Mouse (Mus musculus) kidney, postnatal 0 days (tissue): ENCODE results near the gene Gpr180. TPM values are rescaled to one million over a fixed set of nuclear protein-coding genes. Genes with fewer than 3 reads are reported as not detected.
A peak's percentile ranks its signal among the peaks of the same experiment; 100 is the strongest.

Source experiments
- ATAC-seq: fragments of 200-750 bp; cut with Nextera tagmentation; replicated peaks from 2 replicates; pipeline ENCODE4 v1.8.0; 2017; ENCODE audit warnings: low read depth, moderate number of reproducible peaks, moderate TSS enrichment, moderate library complexity; ENCODE audit not compliant: low FRiP score
- DNase-seq: peaks from one replicate; pipeline ENCODE4 v3.0.0-alpha.2; 2016; ENCODE audit warnings: low spot score
- H3K27ac ChIP-seq: fragments of 300-500 bp; sonication (generic); 2 replicates; pipeline ENCODE4 v1.5.1; 2014; ENCODE audit warnings: mild to moderate bottlenecking
- H3K27me3 ChIP-seq: fragments of 300-500 bp; sonication (generic); 2 replicates; pipeline ENCODE4 v1.6.1; 2014; ENCODE audit warnings: low read length, mixed read lengths; ENCODE audit not compliant: insufficient read depth
- H3K36me3 ChIP-seq: fragments of 300-500 bp; sonication (generic); 2 replicates; pipeline ENCODE4 v1.6.1; 2014; ENCODE audit warnings: low read length, mixed read lengths; ENCODE audit not compliant: insufficient read depth
- H3K4me1 ChIP-seq: fragments of 300-500 bp; sonication (generic); replicated peaks from 2 replicates; pipeline ENCODE4 v1.6.1; 2014; ENCODE audit warnings: antibody characterized with exemption, low read length, mixed read lengths; ENCODE audit not compliant: insufficient read depth
- H3K4me2 ChIP-seq: fragments of 300-500 bp; sonication (generic); 2 replicates; pipeline ENCODE4 v1.6.1; 2014; ENCODE audit warnings: mild to moderate bottlenecking, low read length, moderate library complexity, mixed read lengths
- H3K4me3 ChIP-seq: fragments of 300-500 bp; sonication (generic); replicated peaks from 2 replicates; pipeline ENCODE4 v1.5.1; 2014; ENCODE audit warnings: low read depth, low read length
- H3K9ac ChIP-seq: fragments of 300-500 bp; sonication (generic); 2 replicates; pipeline ENCODE4 v1.6.1; 2014; ENCODE audit warnings: low read depth, low read length
- H3K9me3 ChIP-seq: fragments of 300-500 bp; sonication (generic); replicated peaks from 2 replicates; pipeline ENCODE4 v1.6.1; 2016; ENCODE audit warnings: low read length, inconsistent platforms, mixed read lengths
- CTCF ChIP-seq: IDR thresholded peaks from 2 replicates; pipeline ENCODE4 v1.5.1; 2016; ENCODE audit warnings: antibody characterized with exemption, low read depth, mild to moderate bottlenecking, moderate library complexity
- WGBS: fragments of 180-500 bp; shearing (Covaris S2); extraction: QIAGEN DNeasy Blood & Tissue Kit; methylation state at CpG from one replicate; pipeline ENCODE4 v1.1.7; 2014; 5-methylcytosine and 5-hydroxymethylcytosine counted together
- polyA plus RNA-seq: library from polyadenylated mRNA; unstranded; fragments of >200 nt; fragmentation: Nextera tagmentation; extraction: Ambion mirVana; gene quantifications from 2 replicates; pipeline ENCODE4 v1.2.1, GENCODE M21; 2015

The Gpr180 gene
- polyA plus RNA-seq, 1 experiment from 2014 or later, result 51.1 TPM

DNA sequence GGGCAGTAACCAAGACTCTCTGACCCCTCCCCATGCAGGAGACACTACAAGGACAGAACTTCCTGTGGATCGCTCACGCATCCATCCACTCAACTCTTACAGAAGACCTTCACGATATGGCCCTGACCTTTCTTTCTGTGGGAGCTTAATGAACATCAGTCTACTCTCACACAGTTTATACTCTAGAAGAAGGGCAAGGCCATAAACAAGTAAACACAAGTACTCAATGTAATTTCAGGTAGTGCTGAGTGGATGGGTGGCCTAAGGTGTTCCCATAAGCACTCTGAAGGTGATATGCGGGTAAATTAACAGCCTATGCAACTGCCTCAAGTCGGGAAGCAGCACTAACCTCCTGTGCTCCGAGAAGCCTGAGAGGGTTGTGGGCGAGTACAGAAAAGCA lies 5.5 kb upstream of the Gpr180 start:
- TF ChIP-seq CTCF, result no peak
- Histone ChIP-seq H3K36me3 (peaks cover 21% of the 10 kb centered on the region), H3K9ac (peak overlapping the region; percentile 84), H3K27me3 (no peaks in the 10 kb centered on the region), H3K27ac (no peak overlapping the region), H3K4me1 (peaks cover 5% of the 10 kb centered on the region; the same call in 1 of the 2 replicates), H3K4me3 (peak overlapping the region; percentile 77), H3K4me2 (peak overlapping the region; percentile 94), H3K9me3 (no peaks in the 10 kb centered on the region)
- 75% methylated on average over 7 of the region's 7 CpGs for WGBS
- ATAC-seq (no peak), DNase-seq (no peak)

DNA sequence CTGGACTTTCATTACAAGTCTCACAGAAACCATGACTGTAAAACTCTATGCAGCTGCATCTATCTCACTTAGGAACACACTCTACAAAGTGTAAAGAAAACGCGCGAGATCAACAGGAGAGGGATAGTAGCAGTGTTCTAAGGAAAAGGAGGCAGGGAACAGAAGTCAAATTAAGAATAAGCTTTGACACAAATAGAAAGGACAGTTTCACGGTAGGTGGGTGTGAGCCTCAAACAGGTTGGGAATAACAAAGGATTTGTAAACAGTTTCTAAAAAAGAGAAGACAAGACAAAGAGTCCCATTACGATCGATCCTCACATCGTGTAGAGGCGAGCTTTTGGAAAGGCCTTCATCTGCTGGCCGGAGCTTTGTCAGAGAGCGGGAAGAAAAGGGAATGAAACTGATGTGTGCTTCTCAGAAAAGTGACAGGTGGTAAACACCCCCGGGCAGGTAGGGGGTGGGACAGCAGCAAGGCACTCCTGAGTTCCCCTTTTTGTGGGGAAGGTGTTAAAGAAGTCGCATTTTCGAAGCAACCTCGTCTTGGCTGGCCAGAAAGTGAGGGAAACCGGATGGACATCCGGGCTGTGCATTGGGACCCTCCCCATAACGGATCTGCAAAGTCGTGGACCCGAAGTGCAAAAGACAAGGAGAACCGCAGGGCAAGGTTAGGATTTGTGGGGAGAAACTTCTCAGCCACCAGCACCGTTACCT lies 4.9 kb upstream of the Gpr180 start:
- Histone ChIP-seq H3K9ac (peak overlapping the region; percentile 84), H3K36me3 (peaks cover 20% of the 10 kb centered on the region), H3K27me3 (no peaks in the 10 kb centered on the region), H3K4me2 (peak overlapping the region; percentile 94), H3K9me3 (no peaks in the 10 kb centered on the region), H3K4me3 (peak overlapping the region; percentile 77), H3K4me1 (peaks cover 5% of the 10 kb centered on the region; the same call in 1 of the 2 replicates), H3K27ac (peak overlapping the region; percentile 47)
- TF ChIP-seq CTCF, result no peak
- peak; percentile 12 for DNase-seq
- 10% methylated on average over 21 of the region's 21 CpGs for WGBS
- ATAC-seq, result peak; percentile 12; the same call in 1 of the 2 replicates

- Histone ChIP-seq H3K4me1 (peaks cover 5% of the 10 kb centered on the region; the same call in 1 of the 2 replicates), H3K4me3 (peak within 1 kb of the TSS; percentile 77), H3K9ac (peak within 1 kb of the TSS; percentile 84), H3K27me3 (no peaks in the 10 kb centered on the region), H3K9me3 (no peaks in the 10 kb centered on the region), H3K4me2 (peak within 1 kb of the TSS; percentile 94), H3K36me3 (peaks cover 15% of the 10 kb centered on the region), H3K27ac (peak within 1 kb of the TSS; percentile 47)
- TF ChIP-seq CTCF, result no peak
- ATAC-seq (peak; percentile 83), DNase-seq (peak; percentile 99)
- WGBS, result under 1% methylated on average over 28 of the region's 28 CpGs
These were observed 4.3 kb upstream of the Gpr180 start, which contains the start of gene Tgds for GRCm38 (mm10) chr14:118132642-118132977. TSS of gene Tgds (minus strand) at chr14:118132755.

GRCm38 (mm10) chr14:118137487-118137886 lies 529 bp downstream of the Gpr180 start:
- Histone ChIP-seq H3K9me3 (no peaks in the 10 kb centered on the region), H3K36me3 (peaks cover 19% of the 10 kb centered on the region; the same call in 1 of the 2 replicates), H3K27me3 (no peaks in the 10 kb centered on the region), H3K9ac (peak overlapping the region; percentile 83), H3K4me1 (0 out of 2 replicates have a peak, but pooled peaks cover 6% of the 10 kb centered on the region), H3K4me2 (peak overlapping the region; percentile 94), H3K4me3 (peak overlapping the region; percentile 72), H3K27ac (peak overlapping the region; percentile 38)
- 0% methylated on average over 13 of the region's 13 CpGs for WGBS
- ATAC-seq (peak; percentile 20), DNase-seq (peak; percentile 48)
- no peak for TF ChIP-seq CTCF

DNA sequence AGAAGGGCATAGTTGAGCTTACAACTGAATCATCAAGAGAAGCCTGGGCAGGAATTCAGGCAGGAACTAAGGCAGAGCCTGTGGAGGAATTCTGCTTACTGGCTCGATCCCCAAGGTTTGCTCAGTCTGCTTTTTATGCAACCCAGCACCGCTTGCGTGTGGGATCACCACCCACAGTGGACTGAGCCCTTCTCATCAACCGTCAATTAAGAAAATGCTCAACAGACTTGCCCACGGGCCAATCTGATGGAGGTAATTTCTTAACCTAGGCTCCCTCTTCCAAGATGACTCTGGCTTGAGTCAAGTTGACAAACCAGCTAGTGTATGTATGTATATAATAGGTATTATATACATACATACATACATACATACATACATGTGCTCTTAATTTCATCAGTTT lies 5.3 kb downstream of the Gpr180 start:
- H3K27me3 ChIP-seq, result no peaks in the 10 kb centered on the region
- DNase-seq (no peak), ATAC-seq (no peak)
- H3K27ac ChIP-seq, result no peak overlapping the region
- H3K4me3 ChIP-seq, result no peak overlapping the region
- 91% methylated on average over 5 of the region's 5 CpGs for WGBS
- H3K4me2 ChIP-seq, result no peak overlapping the region
- no peak overlapping the region for H3K9ac ChIP-seq
- no peak for TF ChIP-seq CTCF
- no peaks in the 10 kb centered on the region for H3K9me3 ChIP-seq
- H3K36me3 ChIP-seq, result peaks cover 19% of the 10 kb centered on the region; the same call in 1 of the 2 replicates
- 0 out of 2 replicates have a peak, but pooled peaks cover 6% of the 10 kb centered on the region for H3K4me1 ChIP-seq

- Histone ChIP-seq H3K4me1 (no peaks in the 10 kb centered on the region), H3K9me3 (no peaks in the 10 kb centered on the region), H3K9ac (no peak overlapping the region), H3K27ac (no peak overlapping the region), H3K4me3 (no peak overlapping the region), H3K4me2 (no peak overlapping the region), H3K27me3 (no peaks in the 10 kb centered on the region), H3K36me3 (peaks cover 6% of the 10 kb centered on the region; the same call in 1 of the 2 replicates)
- no peak for DNase-seq
- ATAC-seq, result no peak
- WGBS, result 92% methylated on average over 13 of the region's 13 CpGs
- no peak for TF ChIP-seq CTCF
These were observed 11.1 kb downstream of the Gpr180 start for GRCm38 (mm10) chr14:118148046-118148445.
